Mouse (Mus musculus): Measurements from ENCODE around the gene Gm17087. TPM values are rescaled to one million over a fixed set of nuclear protein-coding genes. Genes with fewer than 3 reads are reported as not detected.

Gene Gm17087
- not detected in 2 replicates for polyA plus RNA-seq (2016; fragmentation: Nextera tagmentation; extraction: Ambion mirVana)

- Histone ChIP-seq H3K4me1 (no peaks in the 10 kb centered on the region), H3K27ac (no peak within 1 kb of the TSS), H3K9ac (no peak within 1 kb of the TSS), H3K4me2 (replicated peaks) (no peak within 1 kb of the TSS), H3K4me3 (no peak within 1 kb of the TSS), H3K9me3 (no peaks in the 10 kb centered on the region), H3K27me3 (no peaks in the 10 kb centered on the region), H3K36me3 (no peaks in the 10 kb centered on the region)
- ATAC-seq (ENCODE audit: insufficient number of reproducible peaks, insufficient read depth, low FRiP score, low TSS enrichment): no peak
- WGBS: 87% methylated on average over 6 of the region's 6 CpGs
Observed at GRCm38 (mm10) chr17:8566850-8567249, at the start of gene Gm17087. Gm17087 (minus strand) TSS chr17:8566950.

DNA sequence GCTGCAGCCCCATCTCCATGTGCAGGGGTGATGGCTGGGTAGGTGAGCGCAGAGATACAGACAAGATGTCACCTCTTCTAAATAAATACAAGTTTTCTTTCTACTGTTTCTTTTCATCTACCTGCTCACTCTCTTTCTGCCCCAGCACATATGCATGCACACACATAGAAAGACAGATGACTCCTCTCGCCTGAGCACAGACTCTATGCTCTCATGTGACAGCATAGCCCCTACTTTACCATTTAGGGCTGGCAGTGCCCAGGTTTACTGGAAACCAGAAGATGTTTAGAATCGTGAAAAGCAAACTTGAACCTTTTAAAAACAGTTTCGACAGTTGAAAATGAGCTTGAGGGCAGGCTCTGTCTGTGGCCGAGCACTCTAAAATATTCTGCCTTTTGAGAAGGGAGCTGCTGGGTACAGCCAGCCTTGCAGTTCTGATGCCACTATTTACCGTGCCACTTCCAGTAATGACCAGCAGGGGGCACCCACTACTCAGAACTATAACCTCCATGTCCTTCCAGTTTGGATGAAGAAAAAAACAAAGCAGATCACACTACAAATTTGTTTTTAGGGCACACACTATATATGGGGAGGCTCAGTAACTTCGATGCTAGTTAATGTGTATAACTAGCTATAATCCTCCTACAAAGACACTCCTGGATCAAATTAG, 47.3 kb upstream of the Gm17087 start:
- no peaks in the 10 kb centered on the region for H3K36me3 ChIP-seq
- no peaks in the 10 kb centered on the region for H3K4me1 ChIP-seq
- H3K27ac ChIP-seq: no peak overlapping the region
- WGBS: 34% methylated on average over 7 of the region's 7 CpGs
- H3K27me3 ChIP-seq: no peaks in the 10 kb centered on the region
- H3K4me3 ChIP-seq: no peak overlapping the region
- no peak overlapping the region for H3K9ac ChIP-seq
- H3K4me2 ChIP-seq (replicated peaks): no peak overlapping the region
- no peak for ATAC-seq (ENCODE audit: insufficient number of reproducible peaks, insufficient read depth, low FRiP score, low TSS enrichment)
- H3K9me3 ChIP-seq: no peaks in the 10 kb centered on the region

DNA sequence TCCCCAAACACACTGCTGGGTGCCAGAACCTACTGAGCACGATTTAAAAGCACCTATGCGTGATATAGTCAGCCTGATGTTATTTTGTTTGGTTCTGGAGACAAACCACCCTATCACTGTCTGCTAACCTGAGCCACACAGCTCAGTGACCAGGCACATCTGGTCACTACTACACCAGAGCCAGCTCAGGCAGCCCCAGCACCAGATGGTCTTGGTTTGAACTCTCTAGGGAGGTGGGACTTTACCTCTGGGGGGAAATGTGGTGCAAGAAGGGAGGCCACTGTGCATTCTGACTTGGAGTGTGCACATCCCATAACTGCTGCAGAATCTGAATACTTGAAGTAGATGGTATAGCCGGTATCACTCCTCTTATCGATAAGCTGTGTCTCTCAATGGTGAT, 45.2 kb upstream of the Gm17087 start:
- H3K4me1 ChIP-seq: no peaks in the 10 kb centered on the region
- no peak overlapping the region for H3K9ac ChIP-seq
- ATAC-seq (ENCODE audit: insufficient number of reproducible peaks, insufficient read depth, low FRiP score, low TSS enrichment): no peak
- no peak overlapping the region for H3K27ac ChIP-seq
- H3K9me3 ChIP-seq: no peaks in the 10 kb centered on the region
- H3K27me3 ChIP-seq: no peaks in the 10 kb centered on the region
- no peaks in the 10 kb centered on the region for H3K36me3 ChIP-seq
- WGBS: 76% methylated on average over 4 of the region's 4 CpGs
- no peak overlapping the region for H3K4me2 ChIP-seq (replicated peaks)
- no peak overlapping the region for H3K4me3 ChIP-seq

DNA sequence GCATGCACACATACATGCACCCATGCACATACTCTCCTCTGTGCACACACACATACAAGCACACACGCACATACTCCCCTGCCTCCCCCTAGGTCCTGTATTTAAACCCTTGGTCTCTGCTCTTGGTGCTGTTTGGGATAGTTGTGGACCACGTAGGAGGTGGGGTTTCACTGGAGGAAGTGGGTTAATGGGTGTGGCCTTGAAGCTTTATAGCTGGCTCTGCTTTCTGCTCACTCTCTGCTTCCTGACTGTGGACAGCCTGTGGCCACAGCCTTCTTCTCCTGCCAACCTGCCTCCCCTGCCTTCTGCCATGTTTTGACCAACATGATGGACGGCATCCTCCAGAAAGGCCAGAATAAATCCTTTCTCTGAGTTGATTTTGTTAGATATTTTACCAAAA, 39.9 kb upstream of the Gm17087 start:
- Histone ChIP-seq H3K27me3 (no peaks in the 10 kb centered on the region), H3K27ac (no peak overlapping the region), H3K4me3 (no peak overlapping the region), H3K36me3 (no peaks in the 10 kb centered on the region), H3K9me3 (no peaks in the 10 kb centered on the region), H3K4me1 (no peaks in the 10 kb centered on the region), H3K9ac (no peak overlapping the region), H3K4me2 (replicated peaks) (no peak overlapping the region)
- 72% methylated on average over 3 of the region's 3 CpGs for WGBS
- no peak for ATAC-seq (ENCODE audit: insufficient number of reproducible peaks, insufficient read depth, low FRiP score, low TSS enrichment)

DNA sequence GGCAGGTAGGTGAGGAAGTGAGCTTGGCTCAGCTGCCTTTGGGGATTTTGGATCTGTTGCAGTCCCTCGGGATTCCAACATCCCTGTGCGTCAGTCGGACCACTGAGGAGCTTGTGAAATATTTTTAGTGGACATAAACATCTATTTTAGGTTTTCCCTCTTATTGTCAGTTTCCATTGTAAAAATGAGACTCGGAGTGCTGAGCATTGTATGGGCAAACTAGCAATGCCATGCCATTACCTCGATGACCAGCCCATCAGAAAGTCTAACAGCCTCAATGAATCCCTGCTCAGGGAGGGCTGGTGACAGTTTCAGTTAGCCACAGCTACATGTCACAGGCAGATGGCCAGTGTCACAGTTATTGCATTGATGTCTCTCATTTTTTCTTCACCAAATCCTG, 39.2 kb upstream of the Gm17087 start:
- no peak overlapping the region for H3K27ac ChIP-seq
- H3K4me3 ChIP-seq: no peak overlapping the region
- no peaks in the 10 kb centered on the region for H3K36me3 ChIP-seq
- ATAC-seq (ENCODE audit: insufficient number of reproducible peaks, insufficient read depth, low FRiP score, low TSS enrichment): no peak
- H3K4me1 ChIP-seq: no peaks in the 10 kb centered on the region
- no peaks in the 10 kb centered on the region for H3K27me3 ChIP-seq
- H3K9me3 ChIP-seq: no peaks in the 10 kb centered on the region
- no peak overlapping the region for H3K9ac ChIP-seq
- 82% methylated on average over 5 of the region's 5 CpGs for WGBS
- H3K4me2 ChIP-seq (replicated peaks): no peak overlapping the region

DNA sequence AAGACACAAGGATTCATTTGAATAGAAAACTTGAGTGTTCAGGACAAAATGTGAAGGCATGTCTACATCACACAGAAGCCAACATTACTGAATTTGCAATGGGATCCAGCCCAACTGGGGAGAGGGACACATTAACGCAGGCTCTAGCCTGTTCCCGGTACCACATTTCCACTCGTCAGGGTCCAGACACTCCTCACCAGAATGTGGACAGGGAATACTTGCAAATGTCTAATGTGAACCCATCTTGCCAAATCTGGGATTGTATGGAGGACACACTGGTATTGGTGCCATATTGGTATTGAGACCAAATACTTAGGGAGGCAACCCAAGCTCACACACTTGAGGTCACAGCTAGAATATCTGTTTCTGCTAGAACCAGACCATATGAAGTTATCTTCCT, 36.2 kb upstream of the Gm17087 start:
- Histone ChIP-seq H3K36me3 (no peaks in the 10 kb centered on the region), H3K4me2 (replicated peaks) (no peak overlapping the region), H3K27me3 (no peaks in the 10 kb centered on the region), H3K4me1 (no peaks in the 10 kb centered on the region), H3K9ac (no peak overlapping the region), H3K4me3 (no peak overlapping the region), H3K27ac (no peak overlapping the region), H3K9me3 (no peaks in the 10 kb centered on the region)
- 95% methylated on average over 3 of the region's 3 CpGs for WGBS
- ATAC-seq (ENCODE audit: insufficient number of reproducible peaks, insufficient read depth, low FRiP score, low TSS enrichment): no peak

DNA sequence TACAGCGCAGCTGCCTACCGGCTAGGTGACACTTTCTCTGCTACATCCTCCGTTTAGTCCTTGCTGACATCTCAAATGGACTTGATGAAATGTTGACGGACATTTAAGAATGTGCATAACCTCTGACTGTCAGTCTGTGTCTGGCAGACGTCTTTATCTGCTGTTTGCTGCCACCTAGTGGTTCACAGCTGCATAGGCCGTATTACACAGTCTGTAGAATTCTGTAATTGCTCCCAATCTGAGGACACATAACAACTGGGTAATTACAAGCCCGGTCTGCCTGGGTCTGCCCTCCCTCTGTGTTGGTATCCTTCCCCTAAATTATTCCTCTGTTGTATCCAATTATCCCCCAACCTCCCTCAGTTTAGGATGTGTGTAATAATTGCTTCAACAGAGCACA, 31.0 kb upstream of the Gm17087 start:
- ATAC-seq (ENCODE audit: insufficient number of reproducible peaks, insufficient read depth, low FRiP score, low TSS enrichment): no peak
- WGBS: 10% methylated on average over 7 of the region's 7 CpGs

GRCm38 (mm10) chr17:8592427-8593277, 25.9 kb upstream of the Gm17087 start:
- Histone ChIP-seq H3K9me3 (no peaks in the 10 kb centered on the region), H3K4me1 (no peaks in the 10 kb centered on the region), H3K4me3 (0 out of 2 replicates have a peak overlapping the region, but pooled peaks have one; percentile 16), H3K9ac (no peak overlapping the region), H3K4me2 (replicated peaks) (peak overlapping the region; percentile 41), H3K36me3 (no peaks in the 10 kb centered on the region), H3K27me3 (peaks cover 8% of the 10 kb centered on the region; the same call in 1 of the 2 replicates), H3K27ac (no peak overlapping the region)
- ATAC-seq (ENCODE audit: insufficient number of reproducible peaks, insufficient read depth, low FRiP score, low TSS enrichment): 0 out of 2 replicates have a peak, but pooled peaks have one; percentile 47
- WGBS: 15% methylated on average over 22 of the region's 22 CpGs

More for the DNA sequence above, 31.0 kb upstream of the Gm17087 start:
- Histone ChIP-seq H3K4me2 (replicated peaks) (no peak overlapping the region), H3K4me1 (no peaks in the 10 kb centered on the region), H3K9me3 (no peaks in the 10 kb centered on the region), H3K4me3 (no peak overlapping the region), H3K9ac (no peak overlapping the region), H3K27me3 (peaks cover 4% of the 10 kb centered on the region; the same call in 1 of the 2 replicates), H3K36me3 (no peaks in the 10 kb centered on the region), H3K27ac (no peak overlapping the region)

GRCm38 (mm10) chr17:8581579-8581978, 14.8 kb upstream of the Gm17087 start:
- Histone ChIP-seq H3K36me3 (no peaks in the 10 kb centered on the region), H3K9me3 (no peaks in the 10 kb centered on the region), H3K9ac (no peak overlapping the region), H3K4me1 (no peaks in the 10 kb centered on the region), H3K27ac (no peak overlapping the region), H3K4me2 (replicated peaks) (no peak overlapping the region), H3K4me3 (no peak overlapping the region), H3K27me3 (no peaks in the 10 kb centered on the region)
- ATAC-seq (ENCODE audit: insufficient number of reproducible peaks, insufficient read depth, low FRiP score, low TSS enrichment): no peak
- WGBS: 78% methylated on average over 8 of the region's 8 CpGs

DNA sequence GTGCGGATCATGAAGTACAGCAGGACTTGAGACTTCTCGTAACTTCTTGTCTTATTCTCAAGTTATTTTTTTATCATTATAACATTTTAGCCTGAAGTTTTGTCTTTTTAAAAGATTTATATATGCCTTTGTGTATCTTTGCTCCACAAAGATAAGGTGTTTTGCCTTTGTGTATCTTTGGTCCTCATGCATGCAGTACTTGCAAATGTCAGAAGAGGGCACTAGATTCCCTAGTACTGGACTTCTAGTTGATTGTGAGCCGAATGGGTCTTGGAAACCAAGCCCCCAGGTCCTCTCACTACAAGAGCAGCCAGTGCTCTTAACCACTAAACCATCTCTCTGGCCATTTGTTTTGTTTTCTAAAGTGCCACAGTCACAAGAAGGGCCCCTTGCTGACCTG, 13.6 kb upstream of the Gm17087 start:
- WGBS: 67% methylated on average over 3 of the region's 3 CpGs
- no peak for ATAC-seq (ENCODE audit: insufficient number of reproducible peaks, insufficient read depth, low FRiP score, low TSS enrichment)
- no peaks in the 10 kb centered on the region for H3K4me1 ChIP-seq
- no peaks in the 10 kb centered on the region for H3K36me3 ChIP-seq
- no peak overlapping the region for H3K4me2 ChIP-seq (replicated peaks)
- H3K27me3 ChIP-seq: no peaks in the 10 kb centered on the region
- H3K9ac ChIP-seq: no peak overlapping the region
- H3K4me3 ChIP-seq: no peak overlapping the region
- no peak overlapping the region for H3K27ac ChIP-seq
- H3K9me3 ChIP-seq: no peaks in the 10 kb centered on the region

DNA sequence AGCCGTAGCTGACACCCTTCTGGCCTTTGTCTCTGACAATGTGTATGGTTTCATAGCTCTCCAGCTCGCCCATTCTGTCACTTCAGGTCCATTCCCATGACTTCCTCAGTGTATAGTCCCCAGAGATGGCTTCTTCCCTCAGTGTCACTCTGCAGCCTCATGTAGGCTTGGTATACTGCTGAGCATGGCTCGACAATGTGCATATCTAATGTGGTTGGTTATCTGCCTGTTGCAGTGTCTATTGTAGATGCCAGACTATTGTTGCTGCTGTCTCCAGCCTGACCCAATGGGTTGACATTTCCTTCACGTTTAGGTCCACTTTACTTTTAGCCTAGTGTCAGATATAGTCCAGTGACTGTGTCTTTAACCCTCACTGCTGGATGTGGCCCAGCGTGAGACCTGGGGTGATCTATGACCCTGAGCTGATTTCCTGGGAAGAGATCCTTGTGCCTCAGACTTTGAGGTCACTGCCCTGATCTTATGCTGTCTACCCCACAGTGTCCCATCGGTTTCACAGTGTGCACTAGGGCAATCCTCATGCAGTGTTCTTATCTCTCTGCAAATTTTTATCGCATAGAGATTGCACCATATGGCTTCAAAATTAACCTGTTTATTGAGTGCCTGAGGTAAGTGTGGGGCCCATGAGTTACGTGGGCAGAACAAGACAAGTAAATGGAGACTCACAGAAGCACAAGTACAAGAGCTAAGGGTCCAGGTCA, 7.0 kb upstream of the Gm17087 start:
- H3K9ac ChIP-seq: no peak overlapping the region
- no peak overlapping the region for H3K4me2 ChIP-seq (replicated peaks)
- no peak overlapping the region for H3K4me3 ChIP-seq
- no peaks in the 10 kb centered on the region for H3K9me3 ChIP-seq
- ATAC-seq (ENCODE audit: insufficient number of reproducible peaks, insufficient read depth, low FRiP score, low TSS enrichment): no peak
- H3K36me3 ChIP-seq: no peaks in the 10 kb centered on the region
- H3K27ac ChIP-seq: no peak overlapping the region
- 78% methylated on average over 8 of the region's 8 CpGs for WGBS
- H3K4me1 ChIP-seq: no peaks in the 10 kb centered on the region
- no peaks in the 10 kb centered on the region for H3K27me3 ChIP-seq
